Mouse (Mus musculus): ENCODE data around the gene Trim32. TPM values are rescaled to one million over a fixed set of nuclear protein-coding genes. Genes with fewer than 3 reads are reported as not detected.

Gene Trim32
- 0.75 to 4.9 TPM (median 4.1 TPM) in 3 replicates for total RNA-seq (2017)

DNA sequence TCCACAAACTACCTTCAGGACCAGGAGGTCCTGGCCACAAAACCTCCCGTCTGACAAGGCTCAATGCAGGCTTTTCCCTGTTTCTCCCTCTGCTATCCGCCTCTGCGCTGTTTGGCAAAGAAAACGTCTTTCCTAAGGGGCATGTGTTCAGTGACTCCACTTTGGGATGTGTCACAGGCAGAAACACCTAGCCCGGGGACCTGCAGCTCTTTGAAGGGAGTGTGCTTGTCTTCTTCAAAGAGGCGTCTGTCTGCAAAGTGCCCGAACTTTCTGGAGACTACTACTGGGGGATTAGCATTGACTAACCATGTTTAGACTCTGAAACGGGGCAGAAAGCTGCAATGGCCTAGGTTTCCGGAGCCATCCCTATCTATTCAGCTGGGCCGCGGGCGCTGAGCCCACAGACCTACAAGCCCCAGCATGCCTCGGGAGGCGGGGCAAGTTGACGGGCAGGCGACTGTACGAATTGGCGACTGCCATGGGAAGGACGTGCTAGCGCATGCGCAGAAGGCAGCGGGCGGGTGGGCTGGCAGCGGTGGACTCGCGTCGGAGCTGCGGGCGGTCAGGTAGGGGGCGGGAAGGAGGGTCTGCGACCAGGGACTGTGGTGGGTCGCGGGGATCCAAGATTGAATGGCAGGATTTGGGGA lies at the start of gene Trim32:
TSS of gene Trim32 (plus strand) at position 483 of the 647 bp plus-strand sequence.
- ATAC-seq (replicated peaks; ENCODE audit: insufficient number of reproducible peaks, low FRiP score, low TSS enrichment, poor library complexity, severe bottlenecking), result peak; percentile 75

DNA sequence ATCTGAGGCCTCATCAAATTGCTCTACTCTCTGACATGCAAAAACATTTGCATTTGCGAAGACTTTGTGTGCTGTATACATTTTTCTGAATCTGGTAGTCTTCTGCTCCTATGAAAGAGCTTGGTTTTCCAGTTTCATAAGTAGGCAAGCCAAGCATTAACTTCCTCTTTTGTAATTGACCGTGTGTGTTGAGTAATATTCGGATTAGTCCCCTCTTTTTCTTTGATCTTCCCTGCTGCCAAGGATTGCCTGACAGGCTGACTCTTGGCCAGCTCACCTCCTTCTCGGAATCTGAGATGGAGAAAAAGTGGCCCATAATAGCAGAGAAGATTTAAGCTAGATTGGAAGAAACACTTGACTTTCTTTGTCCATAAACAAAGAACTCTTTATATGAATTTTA lies 39.3 kb upstream of the Trim32 start:
- no peak for ATAC-seq (replicated peaks; ENCODE audit: insufficient number of reproducible peaks, low FRiP score, low TSS enrichment, poor library complexity, severe bottlenecking)

DNA sequence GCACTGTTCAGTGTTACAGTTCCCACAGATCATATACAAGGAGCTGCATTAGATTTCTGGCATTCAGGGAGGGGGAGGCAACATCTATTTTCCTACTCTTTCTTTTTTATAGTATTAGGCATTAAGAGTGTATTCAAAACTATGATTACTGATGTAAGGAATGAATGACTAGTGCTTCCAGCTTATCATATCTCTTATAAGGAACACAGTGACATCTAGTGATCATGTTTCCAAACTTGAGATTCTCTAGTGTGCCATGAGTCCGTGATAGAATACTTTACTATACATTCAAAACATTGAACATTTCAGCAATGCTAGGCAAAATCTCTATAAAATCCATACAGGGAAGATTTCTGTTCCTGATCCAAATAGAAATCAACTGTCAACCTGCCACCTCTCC lies 24.5 kb upstream of the Trim32 start:
- no peak for ATAC-seq (replicated peaks; ENCODE audit: insufficient number of reproducible peaks, low FRiP score, low TSS enrichment, poor library complexity, severe bottlenecking)

DNA sequence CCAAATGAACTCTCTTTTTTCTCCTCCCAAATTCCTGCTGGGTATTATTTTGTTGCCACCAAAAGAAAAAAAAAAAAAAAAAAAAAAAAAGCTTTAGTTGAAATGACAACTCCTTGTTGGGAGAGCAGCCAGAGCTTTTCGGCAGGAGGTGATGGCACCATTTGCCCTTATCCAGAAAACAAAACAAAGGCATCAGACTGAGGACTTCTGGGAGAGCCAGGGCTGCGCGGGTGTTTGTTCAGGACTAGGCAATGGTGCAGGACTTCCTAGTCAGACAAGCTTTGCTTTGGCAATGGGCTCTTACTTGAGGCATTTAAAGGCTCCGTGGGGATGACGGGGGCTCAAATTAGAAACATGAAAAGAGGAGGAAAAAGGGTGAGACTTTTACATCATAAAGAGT lies 17.8 kb upstream of the Trim32 start:
- ATAC-seq (replicated peaks; ENCODE audit: insufficient number of reproducible peaks, low FRiP score, low TSS enrichment, poor library complexity, severe bottlenecking), result no peak

DNA sequence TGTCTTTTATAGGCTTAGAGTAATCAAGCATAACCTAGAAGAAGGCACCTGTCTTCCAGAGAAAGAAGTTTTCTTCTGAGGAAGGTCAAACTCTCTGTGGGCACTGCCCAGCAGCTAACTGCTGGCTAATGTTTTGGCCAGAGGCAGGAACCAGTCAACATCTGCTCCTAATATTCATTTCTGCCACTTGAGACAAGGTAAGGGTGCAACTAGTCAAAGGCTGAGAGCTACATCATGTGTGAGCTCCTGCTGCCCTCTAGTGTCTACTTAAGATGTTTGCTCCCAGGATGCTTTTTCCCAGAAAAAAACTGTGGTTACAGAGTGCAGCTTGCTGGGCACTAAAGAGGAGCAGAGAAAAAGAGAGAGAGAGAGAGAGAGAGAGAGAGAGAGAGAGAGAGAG lies 15.0 kb upstream of the Trim32 start:
- no peak for ATAC-seq (replicated peaks; ENCODE audit: insufficient number of reproducible peaks, low FRiP score, low TSS enrichment, poor library complexity, severe bottlenecking)

DNA sequence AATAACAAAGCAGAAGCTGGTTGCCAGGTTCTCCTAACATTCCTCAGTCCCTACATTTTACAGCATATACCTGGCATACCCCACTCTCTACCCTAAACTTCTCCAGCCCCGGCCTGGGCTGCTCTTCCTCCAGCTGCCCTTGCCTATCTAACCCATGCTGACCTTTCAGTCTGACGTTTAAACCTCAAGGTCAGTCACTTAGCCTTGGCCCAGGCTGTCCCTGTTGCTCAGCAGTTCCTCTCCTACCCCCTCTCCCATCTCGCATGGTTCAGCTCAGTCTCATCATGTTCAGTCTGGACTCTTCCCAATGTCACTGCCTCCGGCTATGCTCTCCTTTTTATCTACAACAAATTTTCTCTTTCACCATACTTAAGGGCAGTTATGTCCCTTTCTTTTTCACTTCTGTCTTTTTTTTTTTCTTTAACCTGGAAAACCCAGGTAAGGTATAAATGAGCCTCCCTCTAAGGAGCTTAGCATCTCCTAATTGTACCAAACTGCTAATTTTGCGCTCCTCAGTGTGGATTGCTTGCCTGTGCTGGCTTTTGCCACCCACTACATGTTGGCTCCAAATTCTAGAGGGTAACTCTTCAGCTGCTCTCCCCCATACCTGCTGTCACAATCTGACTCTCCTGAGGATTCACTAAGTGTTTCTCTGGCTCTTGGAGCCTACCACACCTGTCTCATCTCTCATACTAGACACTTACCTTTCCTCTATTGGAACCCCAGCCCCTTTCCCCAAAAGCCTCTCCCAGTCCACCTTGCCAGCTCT lies 10.0 kb upstream of the Trim32 start:
- ATAC-seq (replicated peaks; ENCODE audit: insufficient number of reproducible peaks, low FRiP score, low TSS enrichment, poor library complexity, severe bottlenecking), result no peak

DNA sequence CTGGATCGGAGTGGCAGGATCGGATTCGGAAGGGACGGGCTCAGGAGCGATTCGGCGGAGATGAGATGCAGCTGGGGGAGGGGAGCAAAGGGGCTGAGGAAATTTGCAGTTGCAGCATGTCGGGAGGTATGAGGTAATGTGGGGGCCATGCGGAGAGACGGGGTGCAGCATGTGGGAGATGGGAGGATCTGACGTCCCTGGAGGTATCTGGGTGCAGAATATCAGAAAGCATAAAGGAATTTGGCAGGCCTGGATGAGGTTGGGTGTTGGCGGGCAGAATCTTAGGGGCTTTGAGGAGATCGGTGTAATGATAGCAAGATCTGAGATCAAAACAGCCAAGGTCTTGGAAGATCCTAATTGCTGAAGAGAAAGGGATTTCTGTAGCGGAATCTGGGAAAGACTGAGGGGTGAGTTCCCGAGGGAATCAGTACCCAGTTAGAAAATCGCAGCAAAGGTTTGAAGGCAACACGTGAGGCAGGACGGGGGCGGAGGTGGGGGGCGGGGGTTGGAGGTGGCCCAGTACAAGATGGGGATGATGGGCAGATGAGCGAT lies 441 bp downstream of the Trim32 start:
- peak; percentile 27 for ATAC-seq (replicated peaks; ENCODE audit: insufficient number of reproducible peaks, low FRiP score, low TSS enrichment, poor library complexity, severe bottlenecking)

DNA sequence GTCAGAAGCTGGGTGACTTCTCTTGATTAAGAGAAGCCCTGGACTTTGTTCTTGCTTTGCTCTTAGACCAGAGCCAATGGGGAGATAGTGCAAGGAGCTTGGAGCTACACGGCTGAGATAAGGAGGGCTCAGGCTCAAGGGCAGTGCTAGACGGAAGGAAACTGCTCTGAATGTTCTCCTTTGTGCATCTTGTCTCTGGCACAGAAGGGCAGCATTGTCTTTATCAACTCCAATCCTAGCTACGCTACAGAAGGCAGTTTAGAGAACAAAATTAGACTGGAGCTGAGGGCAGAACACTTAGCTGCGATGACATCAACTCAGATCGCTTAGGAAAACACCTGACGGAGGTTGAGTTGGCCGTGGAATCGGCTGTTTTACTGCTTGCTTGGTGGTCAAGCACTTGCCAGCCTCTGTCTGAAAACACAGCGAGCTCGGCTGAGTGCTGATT lies 2.4 kb downstream of the Trim32 start:
- ATAC-seq (replicated peaks; ENCODE audit: insufficient number of reproducible peaks, low FRiP score, low TSS enrichment, poor library complexity, severe bottlenecking), result no peak

DNA sequence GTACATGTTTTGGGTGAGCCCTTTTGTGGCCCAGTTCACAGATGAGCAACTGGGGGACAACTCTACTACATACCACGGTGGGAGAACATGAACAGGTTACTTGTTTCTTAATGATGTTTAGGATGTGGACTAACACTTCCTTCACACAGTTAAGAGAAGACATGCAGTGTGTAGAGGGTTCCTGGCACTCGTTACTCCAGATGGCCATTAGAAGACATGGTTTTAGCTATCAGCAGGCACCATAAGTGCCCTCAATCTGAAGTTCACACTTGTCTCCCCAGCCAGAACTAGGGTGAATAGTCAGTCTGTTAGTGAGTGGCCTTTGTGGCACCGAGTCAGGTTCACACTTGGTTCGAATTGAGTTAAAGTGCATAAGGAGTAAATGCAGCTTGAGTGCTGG lies 3.3 kb downstream of the Trim32 start:
- no peak for ATAC-seq (replicated peaks; ENCODE audit: insufficient number of reproducible peaks, low FRiP score, low TSS enrichment, poor library complexity, severe bottlenecking)

DNA sequence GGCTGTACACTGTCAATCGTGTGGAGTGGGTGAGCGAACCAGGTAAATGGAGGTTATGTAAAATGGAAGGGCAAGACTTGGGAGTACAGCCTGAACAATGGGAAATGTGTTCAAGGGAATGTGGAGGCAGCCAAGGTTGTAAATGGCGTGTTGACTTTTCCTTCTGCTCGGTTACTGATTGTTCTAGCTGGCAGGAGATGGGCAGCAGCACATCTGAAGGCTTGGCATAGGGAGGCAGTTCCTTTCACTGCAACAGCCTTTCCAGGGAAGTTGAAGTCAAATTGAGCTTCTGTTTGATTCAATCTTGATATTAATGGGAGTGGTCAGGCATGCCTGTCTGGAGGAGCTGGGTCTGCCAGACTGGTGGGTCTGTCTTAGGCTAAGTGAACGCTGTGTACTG lies 5.5 kb downstream of the Trim32 start:
- ATAC-seq (replicated peaks; ENCODE audit: insufficient number of reproducible peaks, low FRiP score, low TSS enrichment, poor library complexity, severe bottlenecking), result no peak

DNA sequence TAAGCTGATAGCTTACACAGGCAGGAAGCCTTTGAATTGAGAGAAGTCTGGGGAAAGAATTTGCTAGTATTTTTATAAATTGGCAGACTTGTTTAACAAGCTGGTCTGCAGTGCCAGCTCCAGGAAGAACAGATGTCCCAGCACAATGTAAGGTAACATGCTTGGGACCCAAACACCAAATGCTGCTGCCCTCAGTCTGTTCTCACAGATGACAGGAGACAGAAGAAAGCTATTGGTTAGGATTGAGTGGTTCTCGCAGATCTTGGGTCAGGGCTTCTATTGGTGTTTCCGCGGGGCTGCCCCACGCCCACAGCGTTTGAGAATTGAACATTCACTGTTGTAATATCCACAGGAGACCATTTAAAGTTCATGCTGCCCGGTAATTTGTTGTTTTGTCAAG lies 6.1 kb downstream of the Trim32 start:
- ATAC-seq (replicated peaks; ENCODE audit: insufficient number of reproducible peaks, low FRiP score, low TSS enrichment, poor library complexity, severe bottlenecking), result no peak

DNA sequence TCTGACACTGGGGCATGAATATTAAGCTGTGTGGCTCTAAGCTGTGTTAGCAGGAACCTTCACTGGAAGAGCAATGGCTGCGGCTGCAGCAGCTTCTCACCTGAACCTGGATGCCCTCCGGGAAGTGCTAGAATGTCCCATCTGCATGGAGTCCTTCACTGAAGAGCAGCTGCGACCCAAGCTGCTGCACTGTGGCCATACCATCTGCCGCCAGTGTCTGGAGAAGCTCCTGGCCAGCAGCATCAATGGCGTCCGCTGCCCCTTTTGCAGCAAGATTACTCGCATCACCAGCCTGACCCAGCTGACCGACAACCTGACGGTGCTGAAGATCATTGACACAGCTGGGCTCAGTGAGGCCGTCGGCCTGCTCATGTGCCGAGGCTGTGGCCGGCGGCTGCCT lies 8.3 kb downstream of the Trim32 start:
- no peak for ATAC-seq (replicated peaks; ENCODE audit: insufficient number of reproducible peaks, low FRiP score, low TSS enrichment, poor library complexity, severe bottlenecking)

DNA sequence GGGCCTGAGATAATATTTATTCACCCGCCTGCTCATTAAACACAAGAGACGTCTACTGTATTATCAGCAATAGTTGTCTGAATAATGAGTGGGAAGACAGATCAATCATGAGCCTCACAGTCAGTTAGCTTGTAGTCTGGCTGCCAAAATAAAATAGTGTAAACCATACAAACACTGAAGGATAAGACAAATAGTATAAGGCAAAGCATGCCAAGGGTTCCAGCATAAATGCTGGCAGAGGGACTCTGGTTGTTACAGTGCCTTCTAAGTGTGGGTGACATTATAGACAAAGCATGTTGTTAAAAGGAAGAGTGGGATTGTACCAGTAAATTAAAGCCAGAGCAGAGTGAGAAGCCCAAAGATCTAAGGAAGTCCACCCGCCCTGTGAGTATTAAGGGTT lies 15.3 kb downstream of the Trim32 start:
- ATAC-seq (replicated peaks; ENCODE audit: insufficient number of reproducible peaks, low FRiP score, low TSS enrichment, poor library complexity, severe bottlenecking), result no peak

DNA sequence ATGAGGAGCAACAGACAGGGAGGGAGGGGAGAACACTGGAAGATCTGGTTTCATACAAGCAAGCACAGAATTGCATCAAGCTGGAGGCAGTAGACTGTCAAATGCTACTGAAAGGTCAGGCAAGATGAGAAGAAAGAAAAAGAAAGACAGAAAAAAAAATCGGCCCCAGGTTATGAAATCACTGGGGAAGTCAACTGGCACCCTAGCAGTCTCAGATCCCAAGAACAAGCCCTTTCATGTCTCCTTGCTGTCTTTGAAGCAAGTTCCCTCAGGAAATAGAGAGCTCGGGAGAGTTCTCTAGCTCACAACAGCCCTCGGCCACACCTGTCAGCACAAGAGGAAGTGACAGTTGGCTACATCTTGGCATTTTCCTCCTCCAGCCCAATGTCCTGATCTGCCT lies 33.4 kb downstream of the Trim32 start:
- no peak for ATAC-seq (replicated peaks; ENCODE audit: insufficient number of reproducible peaks, low FRiP score, low TSS enrichment, poor library complexity, severe bottlenecking)

DNA sequence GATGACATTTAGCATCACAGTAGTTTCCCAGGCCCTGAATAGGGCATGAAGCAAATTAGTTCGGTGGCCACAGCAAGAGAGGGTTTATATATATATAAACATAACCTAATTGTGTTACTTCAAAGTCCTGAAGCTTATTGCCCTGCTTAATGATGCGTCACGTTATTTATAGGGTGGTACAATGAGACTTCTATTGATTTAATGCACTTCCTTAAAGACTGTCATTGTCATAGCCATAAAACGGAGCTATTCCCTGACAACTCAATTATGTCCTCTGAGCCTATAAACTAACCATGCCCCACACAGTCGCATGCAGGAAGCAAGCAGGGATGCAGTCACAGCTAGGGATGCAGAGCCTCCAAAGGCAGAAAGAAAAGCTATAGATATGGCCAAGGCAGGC lies 37.8 kb downstream of the Trim32 start:
- ATAC-seq (replicated peaks; ENCODE audit: insufficient number of reproducible peaks, low FRiP score, low TSS enrichment, poor library complexity, severe bottlenecking), result no peak

DNA sequence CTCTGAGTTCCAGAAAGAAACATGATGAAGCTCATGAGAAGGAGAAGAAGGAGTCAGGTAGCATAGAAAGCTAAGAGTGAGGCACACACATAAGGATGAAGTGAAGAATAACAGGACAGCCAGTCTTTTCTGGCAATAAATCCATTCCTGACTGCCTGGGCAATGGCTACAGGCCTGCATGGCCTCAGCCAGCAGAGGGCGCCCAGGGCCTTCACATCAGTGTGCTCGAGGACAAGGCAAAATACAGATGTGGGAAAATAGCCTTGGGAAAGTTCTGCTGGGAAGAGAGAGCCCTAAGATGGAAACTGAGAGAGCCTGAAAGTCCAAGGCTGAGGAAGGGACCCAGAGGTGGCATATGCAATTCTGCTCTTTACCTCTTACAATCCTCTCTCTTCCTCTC lies 49.9 kb downstream of the Trim32 start:
- no peak for ATAC-seq (replicated peaks; ENCODE audit: insufficient number of reproducible peaks, low FRiP score, low TSS enrichment, poor library complexity, severe bottlenecking)

DNA sequence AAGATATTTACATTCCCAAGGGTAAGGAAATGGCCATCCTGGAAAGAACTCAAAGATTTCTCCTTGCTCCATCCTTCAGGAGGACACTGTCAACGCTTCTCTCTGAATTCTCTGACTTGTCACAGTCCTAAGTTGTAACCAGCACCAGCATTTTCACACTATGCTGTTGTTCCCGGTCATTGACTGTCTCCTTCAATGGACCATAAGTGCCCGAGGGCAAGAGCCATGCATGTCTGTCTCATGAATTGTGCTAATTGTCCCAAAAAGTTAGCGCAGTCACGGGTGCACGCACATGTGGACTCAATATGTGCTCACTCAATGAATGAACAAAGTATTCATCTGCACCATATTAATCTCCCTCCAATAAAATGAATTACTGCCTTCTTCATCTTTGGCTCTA lies 58.4 kb downstream of the Trim32 start:
- no peak for ATAC-seq (replicated peaks; ENCODE audit: insufficient number of reproducible peaks, low FRiP score, low TSS enrichment, poor library complexity, severe bottlenecking)
